Mouse (Mus musculus) hindbrain, embryonic 11.5 days (tissue): ENCODE measurements at regions not wholly inside any gene's neighbourhood (a gene's known extent, or its start where the extent isn't known, plus 50 kb on each side); places are given as distances from the start of the nearest gene placed in this dataset.

Experiments
- ATAC-seq: fragments of 200-750 bp; cut with Nextera tagmentation; 2 replicates; pipeline ENCODE4 v1.8.0; 2017; ENCODE audit warnings: mild to moderate bottlenecking, moderate TSS enrichment, moderate library complexity; ENCODE audit not compliant: low FRiP score
- DNase-seq: peaks from one replicate; pipeline ENCODE4 v3.0.0-alpha.2; 2015; ENCODE audit warnings: low spot score
- H3K27ac ChIP-seq: fragments of 300-500 bp; sonication (generic); 2 replicates; pipeline ENCODE4 v1.5.1; 2014; ENCODE audit warnings: mild to moderate bottlenecking, low read depth, low read length
- H3K27me3 ChIP-seq: fragments of 300-500 bp; sonication (generic); 2 replicates; pipeline ENCODE4 v1.6.1; 2014; ENCODE audit warnings: mild to moderate bottlenecking, low read length, moderate library complexity, mixed read lengths; ENCODE audit not compliant: control insufficient read depth, insufficient read depth
- H3K36me3 ChIP-seq: fragments of 300-500 bp; sonication (generic); 2 replicates; pipeline ENCODE4 v1.6.1; 2014; ENCODE audit warnings: mild to moderate bottlenecking, low read length, moderate library complexity, mixed read lengths; ENCODE audit not compliant: control insufficient read depth, insufficient read depth
- H3K4me1 ChIP-seq: fragments of 300-500 bp; sonication (generic); replicated peaks from 2 replicates; pipeline ENCODE4 v1.6.1; 2014; ENCODE audit warnings: low read length, mixed read lengths; ENCODE audit not compliant: control insufficient read depth, insufficient read depth
- H3K4me2 ChIP-seq: fragments of 300-500 bp; sonication (generic); replicated peaks from 2 replicates; pipeline ENCODE4 v1.6.1; 2014; ENCODE audit warnings: mild to moderate bottlenecking, low read depth, low read length
- H3K4me3 ChIP-seq: fragments of 300-500 bp; sonication (generic); 2 replicates; pipeline ENCODE4 v1.5.1; 2014; ENCODE audit warnings: low read depth, low read length
- H3K9ac ChIP-seq: fragments of 300-500 bp; sonication (generic); 2 replicates; pipeline ENCODE4 v1.6.1; 2014; ENCODE audit warnings: low read depth, low read length
- H3K9me3 ChIP-seq: fragments of 300-500 bp; sonication (generic); 2 replicates; pipeline ENCODE4 v1.6.1; 2016; ENCODE audit warnings: low read length; ENCODE audit not compliant: control insufficient read depth
- WGBS: fragments of 180-500 bp; shearing (Covaris S2); extraction: QIAGEN DNeasy Blood & Tissue Kit; methylation state at CpG from one replicate; pipeline ENCODE4 v1.1.7; 2014; 5-methylcytosine and 5-hydroxymethylcytosine counted together

- no peaks in the 10 kb centered on the region for H3K9me3 ChIP-seq
- no peak overlapping the region for H3K4me2 ChIP-seq
- no peak overlapping the region for H3K4me3 ChIP-seq
- no peaks in the 10 kb centered on the region for H3K27me3 ChIP-seq
- H3K36me3 ChIP-seq: no peaks in the 10 kb centered on the region
- DNase-seq: no peak
- no peaks in the 10 kb centered on the region for H3K4me1 ChIP-seq
- H3K9ac ChIP-seq: no peak overlapping the region
- WGBS: 93% methylated on average over 4 of the region's 4 CpGs
- ATAC-seq: no peak
- no peak overlapping the region for H3K27ac ChIP-seq
Observed at GRCm38 (mm10) chr13:82907689-82908088, 596.1 kb upstream of the Mef2c start.

- Histone ChIP-seq H3K4me3 (no peak overlapping the region), H3K27ac (no peak overlapping the region), H3K27me3 (no peaks in the 10 kb centered on the region), H3K36me3 (no peaks in the 10 kb centered on the region), H3K4me2 (no peak overlapping the region), H3K9ac (no peak overlapping the region), H3K9me3 (no peaks in the 10 kb centered on the region), H3K4me1 (no peaks in the 10 kb centered on the region)
- DNase-seq (no peak), ATAC-seq (no peak)
- WGBS: 90% methylated on average over 4 of the region's 4 CpGs
Observed at GRCm38 (mm10) chr13:82909151-82909550, 594.7 kb upstream of the Mef2c start.

- Histone ChIP-seq H3K4me1 (no peaks in the 10 kb centered on the region), H3K4me2 (no peak overlapping the region), H3K9me3 (no peaks in the 10 kb centered on the region), H3K27me3 (no peaks in the 10 kb centered on the region), H3K36me3 (no peaks in the 10 kb centered on the region), H3K4me3 (no peak overlapping the region), H3K9ac (no peak overlapping the region), H3K27ac (no peak overlapping the region)
- DNase-seq (no peak), ATAC-seq (no peak)
- WGBS: 89% methylated on average over 8 of the region's 8 CpGs
Observed at GRCm38 (mm10) chr13:82912859-82913258, 591.0 kb upstream of the Mef2c start.

GRCm38 (mm10) chr13:82915194-82915593 lies 588.6 kb upstream of the Mef2c start:
- no peak for ATAC-seq
- no peaks in the 10 kb centered on the region for H3K27me3 ChIP-seq
- 90% methylated on average over 4 of the region's 4 CpGs for WGBS
- H3K36me3 ChIP-seq: no peaks in the 10 kb centered on the region
- no peak overlapping the region for H3K4me3 ChIP-seq
- no peak overlapping the region for H3K4me2 ChIP-seq
- no peak for DNase-seq
- H3K9me3 ChIP-seq: no peaks in the 10 kb centered on the region
- no peaks in the 10 kb centered on the region for H3K4me1 ChIP-seq
- H3K27ac ChIP-seq: no peak overlapping the region
- no peak overlapping the region for H3K9ac ChIP-seq

- ATAC-seq: no peak
- H3K27me3 ChIP-seq: no peaks in the 10 kb centered on the region
- no peaks in the 10 kb centered on the region for H3K9me3 ChIP-seq
- no peak overlapping the region for H3K27ac ChIP-seq
- H3K4me1 ChIP-seq: no peaks in the 10 kb centered on the region
- no peak for DNase-seq
- H3K9ac ChIP-seq: no peak overlapping the region
- no peaks in the 10 kb centered on the region for H3K36me3 ChIP-seq
- no peak overlapping the region for H3K4me3 ChIP-seq
- H3K4me2 ChIP-seq: no peak overlapping the region
Observed at GRCm38 (mm10) chr13:82930010-82930409, 573.8 kb upstream of the Mef2c start.

- ATAC-seq: no peak
- WGBS: 96% methylated on average over 3 of the region's 3 CpGs
- Histone ChIP-seq H3K4me3 (no peak overlapping the region), H3K4me2 (no peak overlapping the region), H3K9me3 (no peaks in the 10 kb centered on the region), H3K9ac (no peak overlapping the region), H3K36me3 (no peaks in the 10 kb centered on the region), H3K27me3 (no peaks in the 10 kb centered on the region), H3K27ac (no peak overlapping the region), H3K4me1 (no peaks in the 10 kb centered on the region)
- DNase-seq: no peak
Observed at GRCm38 (mm10) chr13:82937856-82938255, 566.0 kb upstream of the Mef2c start.

- Histone ChIP-seq H3K9me3 (no peaks in the 10 kb centered on the region), H3K4me3 (no peak overlapping the region), H3K4me2 (no peak overlapping the region), H3K9ac (no peak overlapping the region), H3K27me3 (no peaks in the 10 kb centered on the region), H3K27ac (no peak overlapping the region), H3K4me1 (no peaks in the 10 kb centered on the region), H3K36me3 (no peaks in the 10 kb centered on the region)
- DNase-seq (peak; percentile 3), ATAC-seq (no peak)
- WGBS: 58% methylated on average over 11 of the region's 11 CpGs
Observed at GRCm38 (mm10) chr13:82942691-82943341, 561.0 kb upstream of the Mef2c start.

- 84% methylated on average over 5 of the region's 5 CpGs for WGBS
- no peaks in the 10 kb centered on the region for H3K27me3 ChIP-seq
- no peak overlapping the region for H3K9ac ChIP-seq
- H3K4me2 ChIP-seq: no peak overlapping the region
- H3K4me1 ChIP-seq: no peaks in the 10 kb centered on the region
- no peak overlapping the region for H3K4me3 ChIP-seq
- no peaks in the 10 kb centered on the region for H3K36me3 ChIP-seq
- no peaks in the 10 kb centered on the region for H3K9me3 ChIP-seq
- H3K27ac ChIP-seq: no peak overlapping the region
- ATAC-seq (no peak), DNase-seq (no peak)
Observed at GRCm38 (mm10) chr13:82946931-82947330, 556.9 kb upstream of the Mef2c start.

GRCm38 (mm10) chr13:82949541-82949940 lies 554.3 kb upstream of the Mef2c start:
- no peak overlapping the region for H3K9ac ChIP-seq
- 86% methylated on average over 6 of the region's 6 CpGs for WGBS
- no peak for DNase-seq
- no peaks in the 10 kb centered on the region for H3K4me1 ChIP-seq
- ATAC-seq: no peak
- H3K36me3 ChIP-seq: no peaks in the 10 kb centered on the region
- no peak overlapping the region for H3K27ac ChIP-seq
- no peaks in the 10 kb centered on the region for H3K27me3 ChIP-seq
- no peak overlapping the region for H3K4me3 ChIP-seq
- H3K9me3 ChIP-seq: no peaks in the 10 kb centered on the region
- H3K4me2 ChIP-seq: no peak overlapping the region
